Mouse (Mus musculus) T-cell, adult 2 months (primary cell): ENCODE results near the gene Gm3269.
"Not testable (repeated sequence)": the region's sequence is repeated elsewhere in the genome, so short reads cannot be mapped to it uniquely, and the experiment has no call there.

Experiments used
- DNase-seq: peaks from one replicate; pipeline ENCODE4 v3.0.0; 2022; ENCODE audit warnings: low spot score

The Gm3269 gene

DNA sequence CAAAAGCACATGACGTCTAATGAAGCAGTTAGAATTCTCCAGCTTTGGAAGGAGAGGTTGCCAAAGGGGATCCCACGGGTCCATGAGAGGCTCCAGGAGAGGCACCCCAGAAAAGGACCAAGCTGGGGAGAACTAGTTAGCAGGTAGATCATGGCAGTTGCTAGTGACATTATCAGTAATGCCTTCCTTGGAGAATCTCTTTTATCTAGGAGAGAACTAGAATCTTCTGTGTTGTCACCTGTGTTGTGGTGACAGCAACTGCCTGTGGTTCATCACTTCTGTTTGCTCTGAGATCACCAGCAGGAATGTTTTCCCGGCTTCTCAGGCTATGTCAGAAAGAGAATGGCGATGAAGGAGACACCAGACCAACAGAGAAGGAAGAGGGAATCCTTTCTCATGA, at the start of gene Gm3269:
Gene Gm3269 (plus strand): TSS at position 301 of the 400 bp plus-strand sequence.
- DNase-seq: not testable (repeated sequence)

DNA sequence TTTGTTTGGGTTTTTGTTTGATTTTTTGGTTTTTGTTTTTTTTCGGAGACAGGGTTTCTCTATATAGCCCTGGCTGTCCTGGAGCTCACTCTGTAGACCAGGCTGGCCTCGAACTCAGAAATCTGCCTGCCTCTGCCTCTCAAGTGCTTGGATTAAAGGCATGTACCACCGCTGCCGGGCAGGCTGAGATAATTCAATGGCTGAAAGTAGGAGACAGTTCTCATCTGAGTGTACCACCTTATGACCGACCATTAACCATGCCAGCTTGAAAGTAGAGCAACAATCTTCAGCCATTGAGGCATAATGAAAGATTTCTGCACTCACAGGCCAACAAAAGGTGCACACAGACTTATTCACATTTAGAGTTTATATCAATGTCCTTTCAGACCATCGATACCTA, 31.5 kb upstream of the Gm3269 start:
- DNase-seq: not testable (repeated sequence)

DNA sequence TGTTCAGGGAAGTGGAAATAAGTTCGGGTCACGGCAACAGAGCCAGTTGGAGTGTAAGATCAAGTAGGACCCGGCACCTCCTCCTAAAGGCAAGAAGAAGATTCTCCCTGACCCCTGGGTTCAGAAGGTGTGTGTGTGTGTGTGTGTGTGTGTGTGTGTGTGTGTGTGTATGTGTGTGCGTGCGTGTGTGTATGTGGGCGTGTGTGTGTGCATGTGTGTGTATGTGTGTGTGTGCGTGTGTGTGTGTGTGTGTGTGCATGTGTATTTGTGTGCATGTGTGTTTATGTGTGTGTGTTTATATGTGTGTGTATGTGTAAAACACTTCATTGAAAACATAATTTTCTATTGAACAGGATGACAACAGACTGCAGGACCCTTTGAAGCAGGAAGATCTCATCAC, 16.0 kb upstream of the Gm3269 start:
- not testable (repeated sequence) for DNase-seq

DNA sequence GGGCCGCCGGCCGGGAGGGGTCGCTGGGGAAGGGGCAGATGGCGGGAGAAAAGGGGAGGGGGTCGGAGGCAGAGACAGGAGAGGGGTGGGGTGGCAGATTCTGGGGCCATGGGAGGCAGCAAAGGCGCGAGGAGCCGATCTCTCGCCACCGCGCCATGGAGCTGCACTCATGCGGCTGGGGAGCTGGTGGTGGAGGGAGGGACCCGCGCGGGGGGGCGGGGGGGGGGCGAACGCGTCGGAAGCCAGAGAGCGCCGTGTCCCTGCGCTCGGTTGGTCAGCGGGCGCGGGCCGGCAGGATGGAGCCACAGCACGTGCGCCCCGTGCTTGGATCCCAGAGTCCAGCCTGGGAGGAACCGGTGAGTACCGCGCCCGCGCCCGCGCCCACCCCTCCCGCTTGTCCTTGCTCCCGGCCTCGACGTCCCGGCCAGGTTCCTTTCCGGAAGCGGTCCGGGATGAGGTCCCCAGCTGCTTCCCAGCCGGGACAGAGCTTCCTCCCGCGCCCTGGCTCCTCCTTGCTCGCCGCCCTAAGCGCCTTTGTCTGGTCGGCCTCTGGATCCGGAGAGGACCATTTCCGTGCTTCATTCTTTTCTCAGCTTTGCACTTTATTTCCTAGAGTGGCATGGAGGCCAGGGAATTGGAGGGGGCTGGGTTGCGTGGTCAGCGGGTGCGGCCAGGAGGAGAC, 17.5 kb downstream of the Gm3269 start, which contains the start of gene Gm3264:
Gene Gm3264 (plus strand): TSS at position 278 of the 682 bp plus-strand sequence.
- DNase-seq: not testable (repeated sequence)

DNA sequence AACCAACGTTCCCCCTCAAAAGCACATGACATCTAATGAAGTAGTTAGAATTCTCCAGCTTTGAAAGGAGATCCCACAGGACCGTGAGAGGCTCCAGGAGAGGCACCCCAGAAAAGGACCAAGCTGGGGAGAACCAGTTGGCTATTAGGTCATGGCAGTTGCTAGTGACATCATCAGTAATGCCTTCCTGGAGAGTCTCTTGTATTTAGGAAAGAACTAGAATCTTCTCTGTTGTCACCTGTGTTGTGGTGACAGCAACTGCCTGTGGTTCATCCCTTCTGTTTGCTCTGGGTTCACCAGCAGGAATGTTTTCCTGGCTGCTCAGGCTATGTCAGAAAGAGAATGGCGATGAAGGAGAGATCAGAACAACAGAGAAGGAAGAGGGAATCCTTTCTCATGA, 54.2 kb downstream of the Gm3269 start, which contains the start of gene Gm3278:
Gene Gm3278 (plus strand): TSS at position 301 of the 400 bp plus-strand sequence.
- DNase-seq: not testable (repeated sequence)
